Mouse (Mus musculus) heart, adult 2 months (tissue): ENCODE results near the gene Mmp10. TPM values are rescaled to one million over a fixed set of nuclear protein-coding genes. Genes with fewer than 3 reads are reported as not detected.
A peak's percentile ranks its signal among the peaks of the same experiment; 100 is the strongest.

ENCODE experiments used
- DNase-seq, 2 experiments: peaks; one replicate each; pipeline ENCODE4 v3.0.0; 2021
- H3K27ac ChIP-seq: fragments of 200-600 bp; 2 replicates; pipeline ENCODE4 v1.8.1; 2022
- H3K27me3 ChIP-seq: fragments of 200-500 bp; 2 replicates; pipeline ENCODE4 v1.6.1; 2012; ENCODE audit warnings: mild to moderate bottlenecking, low read length, inconsistent platforms, mixed read lengths; ENCODE audit not compliant: control insufficient read depth, insufficient read depth
- H3K36me3 ChIP-seq: fragments of 200-500 bp; 2 replicates; pipeline ENCODE4 v1.6.1; 2012; ENCODE audit warnings: low read length, inconsistent platforms; ENCODE audit not compliant: control insufficient read depth, insufficient read depth
- H3K4me1 ChIP-seq: fragments of 200-500 bp; 2 replicates; pipeline ENCODE4 v1.6.1; 2011; ENCODE audit warnings: low read length; ENCODE audit not compliant: control insufficient read depth, insufficient read depth
- H3K4me3 ChIP-seq: fragments of 200-600 bp; 2 replicates; pipeline ENCODE4 v1.8.1; 2022
- H3K79me2 ChIP-seq: fragments of 200-500 bp; replicated peaks from 2 replicates; pipeline ENCODE4 v1.6.1; 2012; ENCODE audit warnings: mild to moderate bottlenecking, inconsistent platforms, low read length, moderate library complexity, mixed read lengths; ENCODE audit not compliant: control insufficient read depth, insufficient read depth
- H3K9ac ChIP-seq: fragments of 200-500 bp; 2 replicates; pipeline ENCODE4 v1.6.1; 2012; ENCODE audit warnings: low read depth, mild to moderate bottlenecking, control low read depth, inconsistent platforms, low read length, mixed read lengths
- CTCF ChIP-seq: fragments of 200-600 bp; IDR thresholded peaks from 2 replicates; pipeline ENCODE4 v1.8.1; 2022; ENCODE audit warnings: antibody characterized with exemption, mild to moderate bottlenecking, moderate library complexity
- EP300 ChIP-seq: fragments of 200-500 bp; IDR thresholded peaks from 2 replicates; pipeline ENCODE4 v1.6.1; 2011; ENCODE audit warnings: low read depth, low read length, control low read depth; ENCODE audit not compliant: insufficient read depth
- POLR2A ChIP-seq: fragments of 200-500 bp; IDR thresholded peaks from 2 replicates; pipeline ENCODE4 v1.6.1; 2011; ENCODE audit warnings: mild to moderate bottlenecking, low read depth, low read length, control low read depth; ENCODE audit not compliant: insufficient read depth
- WGBS: fragments of 180-500 bp; shearing (Covaris S2); methylation state at CpG from one replicate; pipeline ENCODE4 v1.1.7; 2018; 5-methylcytosine and 5-hydroxymethylcytosine counted together
- intact Hi-C: fragments of 180-260 bp; cut with DNase I; formaldehyde crosslinking; loops from one replicate; pipeline ENCODE4 v1.15.1; 2025
- polyA plus RNA-seq: library from polyadenylated mRNA; depleted of rRNA; stranded (reverse); fragments of >200 nt; gene quantifications from 2 replicates; pipeline ENCODE4 v1.2.3, GENCODE M21; 2012; rRNA removed
- total RNA-seq, 2 experiments: library from RNA; stranded (reverse); gene quantifications; 2 replicates each; pipeline ENCODE4 v1.2.3; 2021

Mmp10 gene
- total and polyA plus RNA-seq, 3 experiments = not detected

GRCm38 (mm10) chr9:7545920-7546319, 43.8 kb downstream of the Mmp10 start:
- H3K4me3 ChIP-seq = no peak overlapping the region
- no peak overlapping the region for H3K27ac ChIP-seq
- H3K4me1 ChIP-seq = peaks cover 1% of the 10 kb centered on the region
- no peaks in the 10 kb centered on the region for H3K36me3 ChIP-seq
- no peak for DNase-seq
- WGBS = 71% methylated on average over 7 of the region's 7 CpGs
- H3K27me3 ChIP-seq = no peaks in the 10 kb centered on the region
- no peaks in the 10 kb centered on the region for H3K79me2 ChIP-seq
- intact Hi-C loops = no loop called here
- no peak for TF ChIP-seq POLR2A
- TF ChIP-seq CTCF = no peak
- no peak for TF ChIP-seq EP300
- no peak overlapping the region for H3K9ac ChIP-seq

- Histone ChIP-seq H3K79me2 (no peaks in the 10 kb centered on the region), H3K27ac (no peak overlapping the region), H3K4me3 (no peak overlapping the region), H3K27me3 (no peaks in the 10 kb centered on the region), H3K36me3 (no peaks in the 10 kb centered on the region), H3K4me1 (no peaks in the 10 kb centered on the region), H3K9ac (no peak overlapping the region)
- no peak for DNase-seq
- no peak for TF ChIP-seq CTCF
- intact Hi-C loops = no loop called here
These were observed 49.8 kb downstream of the Mmp10 start for GRCm38 (mm10) chr9:7551943-7552342.

- H3K27me3 ChIP-seq = no peaks in the 10 kb centered on the region
- H3K9ac ChIP-seq = no peak overlapping the region
- DNase-seq = no peak
- 44% methylated on average over 3 of the region's 3 CpGs for WGBS
- H3K4me3 ChIP-seq = no peak overlapping the region
- TF ChIP-seq CTCF (no peak), POLR2A (no peak), EP300 (no peak)
- H3K4me1 ChIP-seq = no peaks in the 10 kb centered on the region; the same call in 1 of the 2 replicates
- H3K36me3 ChIP-seq = no peaks in the 10 kb centered on the region
- intact Hi-C loops = no loop called here
- no peak overlapping the region for H3K27ac ChIP-seq
- H3K79me2 ChIP-seq = no peaks in the 10 kb centered on the region
These were observed 51.4 kb downstream of the Mmp10 start for GRCm38 (mm10) chr9:7553536-7553935.

GRCm38 (mm10) chr9:7554382-7554781, 52.2 kb downstream of the Mmp10 start:
- peak; percentile 23 to 55 for DNase-seq
- H3K9ac ChIP-seq = no peak overlapping the region
- TF ChIP-seq POLR2A (no peak), CTCF (peak; percentile 72)
- 23% methylated on average over 3 of the region's 3 CpGs for WGBS
- no peaks in the 10 kb centered on the region; the same call in 1 of the 2 replicates for H3K4me1 ChIP-seq
- H3K27me3 ChIP-seq = no peaks in the 10 kb centered on the region
- H3K79me2 ChIP-seq = no peaks in the 10 kb centered on the region
- intact Hi-C loops = loop anchor here (1.0 kb wide), 1 partner anchor 41 kb away; no protein-coding TSS in a partner anchor
- no peaks in the 10 kb centered on the region for H3K36me3 ChIP-seq
- H3K27ac ChIP-seq = no peak overlapping the region
- no peak overlapping the region for H3K4me3 ChIP-seq

- no peak within 1 kb of the TSS for H3K27ac ChIP-seq
- intact Hi-C loops = no loop called here
- DNase-seq = no peak
These were observed 56.3 kb downstream of the Mmp10 start, which contains the start of gene Mmp8 for GRCm38 (mm10) chr9:7558221-7559017. Gene Mmp8, plus strand, starts transcription at chr9:7558456.

More at GRCm38 (mm10) chr9:7558221-7559017, 56.3 kb downstream of the Mmp10 start, which contains the start of gene Mmp8:
- 79% methylated on average over 8 of the region's 8 CpGs for WGBS
- Histone ChIP-seq H3K27me3 (no peaks in the 10 kb centered on the region), H3K4me1 (no peaks in the 10 kb centered on the region; the same call in 1 of the 2 replicates), H3K36me3 (no peaks in the 10 kb centered on the region), H3K79me2 (no peaks in the 10 kb centered on the region), H3K9ac (no peak within 1 kb of the TSS), H3K4me3 (no peak within 1 kb of the TSS)
- TF ChIP-seq EP300 (no peak), POLR2A (no peak), CTCF (no peak)

Other genes with a start within 250 kb of the Mmp10 start
- under 1 TPM; 0.16 to 0.44 TPM for gene Mmp13, start 229.8 kb upstream of the Mmp10 start, total RNA-seq
- gene Mmp13, start 229.8 kb upstream of the Mmp10 start, polyA plus RNA-seq = 0.45 and 0.59 TPM in 2 replicates
- under 1 TPM; 0.41 to 0.65 TPM for gene Mmp12, start 158.0 kb upstream of the Mmp10 start, total RNA-seq
- 0.20 and 0.49 TPM in 2 replicates for gene Mmp12, start 158.0 kb upstream of the Mmp10 start, polyA plus RNA-seq
- not detected for gene Mmp1b, start 114.3 kb upstream of the Mmp10 start, total RNA-seq
- not detected in 2 replicates for gene Mmp1b, start 114.3 kb upstream of the Mmp10 start, polyA plus RNA-seq
- under 1 TPM; 0.34 to 0.43 TPM for gene Mmp3, start 56.5 kb upstream of the Mmp10 start, total RNA-seq
- 2.4 and 5.8 TPM in 2 replicates for gene Mmp3, start 56.5 kb upstream of the Mmp10 start, polyA plus RNA-seq
- gene Mmp8, start 56.1 kb downstream of the Mmp10 start, total RNA-seq = under 1 TPM; 0.09 to 0.23 TPM
- gene Mmp8, start 56.1 kb downstream of the Mmp10 start, polyA plus RNA-seq = 0.12 and 0.16 TPM in 2 replicates
- under 1 TPM; 0.11 to 0.13 TPM for gene Mmp27, start 69.0 kb downstream of the Mmp10 start, total RNA-seq
- 0.15 and 0.21 TPM in 2 replicates for gene Mmp27, start 69.0 kb downstream of the Mmp10 start, polyA plus RNA-seq
- gene Mmp20, start 125.9 kb downstream of the Mmp10 start, total RNA-seq = not detected
- gene Mmp20, start 125.9 kb downstream of the Mmp10 start, polyA plus RNA-seq = not detected in 2 replicates
- gene Mmp7, start 189.7 kb downstream of the Mmp10 start, total RNA-seq = not detected
- not detected in 2 replicates for gene Mmp7, start 189.7 kb downstream of the Mmp10 start, polyA plus RNA-seq